Mouse (Mus musculus): ENCODE measurements around the gene Sox5.

Gene Sox5

GRCm38 (mm10) chr6:144652876-144653275 lies 128.9 kb downstream of the Sox5 start:
- DNase-seq, result peak; percentile 42

GRCm38 (mm10) chr6:144648896-144649295 lies 132.9 kb downstream of the Sox5 start:
- DNase-seq, result no peak

GRCm38 (mm10) chr6:144648124-144648591 lies 133.6 kb downstream of the Sox5 start:
- DNase-seq, result no peak

- DNase-seq, result no peak
Measured at GRCm38 (mm10) chr6:144646331-144646730, 135.4 kb downstream of the Sox5 start.

- no peak for DNase-seq
Measured at GRCm38 (mm10) chr6:144645796-144646195, 136.0 kb downstream of the Sox5 start.

GRCm38 (mm10) chr6:144644711-144645110 lies 137.1 kb downstream of the Sox5 start:
- peak; percentile 56 for DNase-seq

GRCm38 (mm10) chr6:144643601-144644000 lies 138.2 kb downstream of the Sox5 start:
- DNase-seq, result no peak

GRCm38 (mm10) chr6:144641888-144642287 lies 139.9 kb downstream of the Sox5 start:
- DNase-seq, result no peak

- no peak for DNase-seq
Measured at GRCm38 (mm10) chr6:144640591-144640990, 141.2 kb downstream of the Sox5 start.

GRCm38 (mm10) chr6:144638547-144638946 lies 143.2 kb downstream of the Sox5 start:
- DNase-seq, result no peak

- no peak for DNase-seq
Measured at GRCm38 (mm10) chr6:144627539-144628115, 154.2 kb downstream of the Sox5 start.

GRCm38 (mm10) chr6:144621089-144621769 lies 160.5 kb downstream of the Sox5 start:
- DNase-seq, result no peak

- no peak for DNase-seq
Measured at GRCm38 (mm10) chr6:144611383-144611791, 170.4 kb downstream of the Sox5 start.

GRCm38 (mm10) chr6:144610878-144611277 lies 170.9 kb downstream of the Sox5 start:
- peak; percentile 15 for DNase-seq

- no peak for DNase-seq
Measured at GRCm38 (mm10) chr6:144602883-144603282, 178.9 kb downstream of the Sox5 start.

- no peak for DNase-seq
Measured at GRCm38 (mm10) chr6:144600351-144600750, 181.4 kb downstream of the Sox5 start.

- no peak for DNase-seq
Measured at GRCm38 (mm10) chr6:144598324-144598973, 183.3 kb downstream of the Sox5 start.

- DNase-seq, result no peak
Measured at GRCm38 (mm10) chr6:144596536-144597210, 185.1 kb downstream of the Sox5 start.

- no peak for DNase-seq
Measured at GRCm38 (mm10) chr6:144584854-144585253, 196.9 kb downstream of the Sox5 start.

GRCm38 (mm10) chr6:144584074-144584840 lies 197.5 kb downstream of the Sox5 start:
- no peak for DNase-seq

GRCm38 (mm10) chr6:144579301-144579700 lies 202.5 kb downstream of the Sox5 start:
- no peak for DNase-seq

- DNase-seq, result peak; percentile 67
Measured at GRCm38 (mm10) chr6:144570850-144571249, 210.9 kb downstream of the Sox5 start.

GRCm38 (mm10) chr6:144565827-144566226 lies 215.9 kb downstream of the Sox5 start:
- DNase-seq, result no peak

All from liver (tissue).